Mouse (Mus musculus) liver, embryonic 14.5 days (tissue): ENCODE results near the gene Casc3.

Experiments
- CTCF ChIP-seq: IDR thresholded peaks from 2 replicates; pipeline ENCODE4 v1.5.1; 2016; ENCODE audit warnings: antibody characterized with exemption, low read depth, control low read depth
- EP300 ChIP-seq: IDR thresholded peaks from 2 replicates; pipeline ENCODE4 v1.6.1; 2016; ENCODE audit warnings: antibody characterized with exemption, low read depth

- TF ChIP-seq CTCF (no peak), EP300 (no peak)
Measured at GRCm38 (mm10) chr11:98770096-98770975, 34.4 kb upstream of the Casc3 start.
